Mouse (Mus musculus) liver, postnatal 0 days (tissue): ENCODE data around the gene Casz1. TPM values are rescaled to one million over a fixed set of nuclear protein-coding genes. Genes with fewer than 3 reads are reported as not detected.

Experiments used
- ATAC-seq: fragments of 200-750 bp; cut with Nextera tagmentation; 2 replicates; pipeline ENCODE4 v1.8.0; 2017; ENCODE audit warnings: mild to moderate bottlenecking, moderate library complexity
- DNase-seq: peaks from one replicate; pipeline ENCODE4 v3.0.0-alpha.2; 2016
- H3K27ac ChIP-seq: fragments of 300-500 bp; sonication (generic); 2 replicates; pipeline ENCODE4 v1.5.1; 2014; ENCODE audit warnings: antibody characterized with exemption, moderate library complexity, mild to moderate bottlenecking, low read depth
- H3K27me3 ChIP-seq: fragments of 300-500 bp; sonication (generic); 2 replicates; pipeline ENCODE4 v1.6.1; 2014; ENCODE audit warnings: low read length, control low read depth, mixed read lengths; ENCODE audit not compliant: insufficient read depth
- H3K36me3 ChIP-seq: fragments of 300-500 bp; sonication (generic); replicated peaks from 2 replicates; pipeline ENCODE4 v1.6.1; 2014; ENCODE audit warnings: mild to moderate bottlenecking, control low read depth, low read length, moderate library complexity, mixed read lengths; ENCODE audit not compliant: insufficient read depth
- H3K4me1 ChIP-seq: fragments of 300-500 bp; sonication (generic); 2 replicates; pipeline ENCODE4 v1.6.1; 2014; ENCODE audit warnings: antibody characterized with exemption, mild to moderate bottlenecking, control low read depth; ENCODE audit not compliant: insufficient read depth
- H3K4me2 ChIP-seq: fragments of 300-500 bp; sonication (generic); 2 replicates; pipeline ENCODE4 v1.6.1; 2014; ENCODE audit warnings: low read depth, mild to moderate bottlenecking, low read length, moderate library complexity, mixed read lengths
- H3K4me3 ChIP-seq: fragments of 300-500 bp; sonication (generic); 2 replicates; pipeline ENCODE4 v1.5.1; 2014; ENCODE audit warnings: low read depth, low read length
- H3K9ac ChIP-seq: fragments of 300-500 bp; sonication (generic); replicated peaks from 2 replicates; pipeline ENCODE4 v1.6.1; 2014; ENCODE audit warnings: mild to moderate bottlenecking, moderate library complexity
- H3K9me3 ChIP-seq: fragments of 300-500 bp; sonication (generic); 2 replicates; pipeline ENCODE4 v1.6.1; 2016; ENCODE audit warnings: mild to moderate bottlenecking, control low read depth, low read length, mixed read lengths
- CTCF ChIP-seq: sonication (generic); IDR thresholded peaks from 2 replicates; pipeline ENCODE4 v1.5.1; 2016; ENCODE audit warnings: antibody characterized with exemption, low read depth
- EP300 ChIP-seq: IDR thresholded peaks from 2 replicates; pipeline ENCODE4 v1.6.1; 2016; ENCODE audit warnings: antibody characterized with exemption, low read depth, mild to moderate bottlenecking
- WGBS: fragments of 180-500 bp; shearing (Covaris S2); extraction: QIAGEN DNeasy Blood & Tissue Kit; methylation state at CpG from one replicate; pipeline ENCODE4 v1.1.7; 2014; ENCODE audit not compliant: insufficient replicate concordance; 5-methylcytosine and 5-hydroxymethylcytosine counted together
- polyA plus RNA-seq: library from polyadenylated mRNA; unstranded; fragments of >200 nt; fragmentation: Nextera tagmentation; extraction: Ambion mirVana; gene quantifications from 2 replicates; pipeline ENCODE4 v1.2.1, GENCODE M21; 2015

Casz1 gene
- polyA plus RNA-seq, 1 experiment from 2014 or later = 0.43 TPM

DNA sequence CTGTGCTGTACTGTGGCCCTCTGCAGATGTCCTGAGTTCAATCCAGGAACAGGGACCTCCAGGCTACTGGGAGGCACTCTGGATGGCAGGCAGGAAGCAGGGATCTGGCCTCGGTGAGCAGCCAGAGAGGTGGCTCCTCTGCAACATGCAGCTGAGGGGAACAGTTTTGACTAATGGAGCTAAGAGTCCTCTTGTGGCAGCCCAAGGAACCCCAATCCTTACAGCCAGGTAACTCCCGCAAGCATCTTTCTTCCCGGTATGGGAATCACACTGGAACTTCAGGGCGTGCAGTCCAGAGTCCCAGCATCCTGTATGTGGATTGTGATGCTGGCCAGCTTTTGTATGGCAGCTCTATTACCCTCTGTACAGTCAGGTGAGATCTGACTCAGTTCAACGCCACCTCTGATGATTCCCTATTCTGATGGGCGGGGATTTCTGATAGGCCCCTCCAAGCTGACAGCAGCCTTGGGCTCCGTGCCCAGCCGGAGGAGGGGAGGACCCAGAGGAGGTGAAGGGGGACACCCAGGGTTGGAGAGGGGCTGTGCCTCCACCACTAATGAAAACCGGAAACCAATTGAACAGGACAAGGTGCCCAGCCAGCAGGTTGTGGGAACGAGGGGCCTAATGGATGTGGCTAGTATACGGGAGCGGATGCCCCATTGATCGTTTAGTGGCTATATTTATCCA lies 53.3 kb downstream of the Casz1 start:
- Histone ChIP-seq H3K4me1 (no peaks in the 10 kb centered on the region), H3K4me2 (no peak overlapping the region), H3K27me3 (peaks cover 32% of the 10 kb centered on the region), H3K36me3 (no peaks in the 10 kb centered on the region), H3K9me3 (no peaks in the 10 kb centered on the region), H3K27ac (no peak overlapping the region), H3K9ac (no peak overlapping the region), H3K4me3 (no peak overlapping the region)
- no peak for DNase-seq
- no peak for ATAC-seq
- no peak for TF ChIP-seq CTCF
- no peak for TF ChIP-seq EP300
- WGBS = 75% methylated on average over 13 of the region's 13 CpGs

- 68% methylated on average over 7 of the region's 7 CpGs for WGBS
- no peak overlapping the region for H3K27ac ChIP-seq
- DNase-seq (no peak), ATAC-seq (no peak)
- no peak overlapping the region for H3K9ac ChIP-seq
- H3K4me2 ChIP-seq = no peak overlapping the region
- H3K4me3 ChIP-seq = no peak overlapping the region
- no peaks in the 10 kb centered on the region for H3K9me3 ChIP-seq
- H3K4me1 ChIP-seq = no peaks in the 10 kb centered on the region
- H3K36me3 ChIP-seq = no peaks in the 10 kb centered on the region
- TF ChIP-seq CTCF (no peak), EP300 (no peak)
- H3K27me3 ChIP-seq = peaks cover 32% of the 10 kb centered on the region
Measured at GRCm38 (mm10) chr4:148858194-148858593, 54.0 kb downstream of the Casz1 start.

GRCm38 (mm10) chr4:148859415-148859814 lies 55.2 kb downstream of the Casz1 start:
- no peak overlapping the region for H3K4me3 ChIP-seq
- H3K36me3 ChIP-seq = no peaks in the 10 kb centered on the region
- WGBS = 54% methylated on average over 7 of the region's 7 CpGs
- no peak overlapping the region for H3K27ac ChIP-seq
- ATAC-seq = no peak
- no peaks in the 10 kb centered on the region for H3K9me3 ChIP-seq
- peaks cover 32% of the 10 kb centered on the region for H3K27me3 ChIP-seq
- no peaks in the 10 kb centered on the region for H3K4me1 ChIP-seq
- no peak overlapping the region for H3K4me2 ChIP-seq
- no peak overlapping the region for H3K9ac ChIP-seq
- TF ChIP-seq CTCF (no peak), EP300 (no peak)
- DNase-seq = no peak

- Histone ChIP-seq H3K4me2 (no peak overlapping the region), H3K36me3 (no peaks in the 10 kb centered on the region), H3K9ac (no peak overlapping the region), H3K27ac (no peak overlapping the region), H3K9me3 (no peaks in the 10 kb centered on the region), H3K4me3 (no peak overlapping the region), H3K4me1 (no peaks in the 10 kb centered on the region), H3K27me3 (peaks cover 32% of the 10 kb centered on the region)
- no peak for ATAC-seq
- TF ChIP-seq EP300 (no peak), CTCF (no peak)
- WGBS = 11% methylated on average over 27 of the region's 27 CpGs
- no peak for DNase-seq
Measured at GRCm38 (mm10) chr4:148859906-148860491, 55.8 kb downstream of the Casz1 start.

GRCm38 (mm10) chr4:148860636-148861035 lies 56.4 kb downstream of the Casz1 start:
- Histone ChIP-seq H3K36me3 (no peaks in the 10 kb centered on the region), H3K4me2 (no peak overlapping the region), H3K9ac (no peak overlapping the region), H3K27ac (no peak overlapping the region), H3K9me3 (no peaks in the 10 kb centered on the region), H3K4me3 (no peak overlapping the region), H3K4me1 (no peaks in the 10 kb centered on the region), H3K27me3 (peaks cover 32% of the 10 kb centered on the region)
- TF ChIP-seq EP300 (no peak), CTCF (no peak)
- DNase-seq (no peak), ATAC-seq (no peak)
- WGBS = 66% methylated on average over 7 of the region's 7 CpGs

DNA sequence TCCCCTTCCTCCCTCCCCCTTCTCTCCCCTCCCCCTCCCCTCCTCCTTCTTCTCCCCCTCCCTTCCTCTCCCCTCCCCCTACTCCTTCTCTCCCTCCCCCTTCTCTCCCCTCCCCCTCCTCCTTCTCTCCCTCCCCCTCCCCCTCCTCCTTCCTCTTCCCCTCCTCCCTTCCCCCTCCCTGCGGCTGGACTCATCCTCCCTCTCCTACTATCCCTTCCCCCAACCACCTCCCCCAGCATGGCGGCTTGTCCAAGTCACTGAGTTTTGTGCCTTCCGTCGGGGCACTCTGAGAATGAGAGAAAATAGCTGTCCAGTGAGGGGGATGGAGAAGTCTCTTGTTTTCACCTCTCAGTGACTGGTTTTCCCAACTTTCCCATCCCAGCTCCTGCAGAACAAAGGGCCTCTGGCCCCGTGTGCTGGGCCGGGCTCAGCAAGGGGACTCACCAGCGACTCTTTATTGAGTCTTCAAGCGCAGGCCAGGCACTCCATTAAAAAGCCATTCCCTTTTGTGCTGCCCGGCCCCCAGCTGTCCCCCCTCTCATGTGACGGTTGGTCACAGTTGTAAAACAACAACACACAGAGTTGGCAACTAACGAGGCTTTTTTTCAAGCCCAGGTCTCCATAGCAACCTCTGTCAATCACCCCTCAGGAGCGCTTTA lies 62.7 kb downstream of the Casz1 start:
- Histone ChIP-seq H3K27me3 (0 out of 2 replicates have a peak, but pooled peaks cover 5% of the 10 kb centered on the region), H3K4me3 (no peak overlapping the region), H3K4me1 (no peaks in the 10 kb centered on the region), H3K36me3 (no peaks in the 10 kb centered on the region), H3K4me2 (no peak overlapping the region), H3K27ac (no peak overlapping the region), H3K9me3 (no peaks in the 10 kb centered on the region), H3K9ac (no peak overlapping the region)
- TF ChIP-seq EP300 = no peak
- no peak for DNase-seq
- no peak for ATAC-seq
- WGBS = 19% methylated on average over 12 of the region's 12 CpGs
